Mouse (Mus musculus): ENCODE measurements around the gene Gabbr2. TPM values are rescaled to one million over a fixed set of nuclear protein-coding genes. Genes with fewer than 3 reads are reported as not detected.

Gabbr2 gene
- polyA plus RNA-seq, 1 experiment from 2014 or later, result 0.03 TPM

DNA sequence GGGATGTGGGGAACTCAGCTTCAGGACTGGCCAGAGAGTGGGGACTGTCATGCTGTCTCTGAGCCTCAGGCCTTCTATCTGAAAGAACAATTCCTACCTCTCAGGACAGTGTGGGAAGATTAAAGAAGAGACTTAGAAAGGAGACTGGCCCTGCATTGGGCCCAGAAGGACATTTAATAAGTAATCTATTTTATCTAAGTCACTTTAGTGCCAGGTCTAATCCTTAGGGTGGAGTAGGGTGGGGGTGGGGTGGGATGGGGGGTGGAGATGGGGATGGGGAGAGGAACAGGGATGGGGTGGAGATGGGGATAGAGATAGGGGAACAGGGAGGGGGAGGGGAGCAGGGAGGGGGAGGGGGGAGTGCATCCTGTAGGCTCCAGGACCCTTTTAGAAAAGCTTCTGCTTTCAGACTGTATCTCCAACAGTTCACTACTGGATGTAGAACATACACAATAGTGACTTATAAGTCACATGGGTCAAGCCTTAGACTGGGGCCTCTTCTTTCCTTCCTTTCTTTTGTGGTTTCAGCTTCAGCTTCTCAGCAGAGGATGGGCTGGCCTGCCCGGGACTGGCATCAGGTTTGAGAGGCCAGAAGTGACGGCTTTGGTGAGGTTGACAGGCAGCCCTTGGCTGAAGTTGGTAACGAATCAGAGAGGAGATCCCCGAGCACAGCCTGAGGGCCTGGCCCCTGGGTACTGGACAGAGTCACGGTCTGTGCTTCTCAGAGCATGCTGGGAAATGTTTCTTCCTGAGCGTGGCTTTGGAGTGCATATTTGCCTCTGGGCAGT, 237.1 kb downstream of the Gabbr2 start:
- no peak for ATAC-seq (replicated peaks; ENCODE audit: extremely low read depth, insufficient read depth, low FRiP score)
- H3K4me1 ChIP-seq (ENCODE audit: control insufficient read depth, insufficient read depth, low read length), result peaks cover 5% of the 10 kb centered on the region; the same call in 1 of the 2 replicates
- no peak overlapping the region for H3K9ac ChIP-seq (ENCODE audit: low read length)
- H3K27ac ChIP-seq (ENCODE audit: low read length), result no peak overlapping the region
- 31% methylated on average over 6 of the region's 6 CpGs for WGBS
- H3K36me3 ChIP-seq (ENCODE audit: control insufficient read depth, insufficient read depth), result no peaks in the 10 kb centered on the region
- H3K4me2 ChIP-seq (ENCODE audit: low read depth, low read length), result no peak overlapping the region
- no peak overlapping the region for H3K4me3 ChIP-seq (ENCODE audit: low read length)
- no peaks in the 10 kb centered on the region for H3K9me3 ChIP-seq (replicated peaks; ENCODE audit: control insufficient read depth, low read length)
- H3K27me3 ChIP-seq (ENCODE audit: control insufficient read depth, insufficient read depth, low read length), result no peaks in the 10 kb centered on the region

DNA sequence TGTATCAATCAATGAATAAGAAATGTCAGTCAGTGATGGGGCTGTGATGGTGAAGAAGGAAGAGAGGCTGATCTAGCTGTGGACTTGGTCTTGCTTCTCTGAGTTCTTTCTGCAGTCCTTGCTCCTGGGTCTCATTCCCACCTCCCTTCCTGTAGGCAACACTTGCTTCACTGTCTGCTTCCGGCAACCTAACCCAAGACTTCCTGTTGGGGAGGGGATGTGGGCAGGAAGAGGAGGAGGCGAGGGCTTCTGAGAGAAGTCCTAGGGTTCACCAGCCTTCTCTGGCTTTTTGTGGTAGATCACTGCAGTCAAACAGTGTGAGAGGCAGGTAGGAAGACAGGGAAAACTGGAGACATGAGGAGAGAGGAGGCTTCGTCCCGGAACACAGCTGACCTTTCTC, 239.4 kb downstream of the Gabbr2 start:
- no peak for ATAC-seq (replicated peaks; ENCODE audit: extremely low read depth, insufficient read depth, low FRiP score)
- no peak overlapping the region for H3K27ac ChIP-seq (ENCODE audit: low read length)
- 73% methylated on average over 4 of the region's 4 CpGs for WGBS

DNA sequence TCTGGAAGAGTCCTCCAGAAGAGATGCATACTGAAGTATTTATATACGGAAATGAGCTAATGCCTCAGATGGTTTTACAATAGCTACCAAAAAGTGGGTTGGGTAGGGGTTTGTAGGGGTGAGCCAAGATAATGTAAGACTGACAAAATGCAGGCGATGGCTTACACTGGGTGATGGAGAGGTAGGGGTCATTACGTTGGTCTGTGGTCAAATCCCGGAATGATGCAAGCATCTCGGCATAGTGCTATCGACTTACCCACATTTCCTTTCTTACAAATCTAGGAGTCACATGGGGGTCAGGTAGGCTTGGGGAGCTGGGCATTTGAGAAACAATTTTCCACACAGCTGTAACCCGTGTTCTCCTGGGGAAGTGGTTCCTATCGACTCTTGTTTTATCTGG, 242.7 kb downstream of the Gabbr2 start:
- Histone ChIP-seq H3K27me3 (ENCODE audit: control insufficient read depth, insufficient read depth, low read length) (no peaks in the 10 kb centered on the region), H3K36me3 (ENCODE audit: control insufficient read depth, insufficient read depth) (no peaks in the 10 kb centered on the region), H3K4me3 (ENCODE audit: low read length) (no peak overlapping the region), H3K4me1 (ENCODE audit: control insufficient read depth, insufficient read depth, low read length) (peaks cover 12% of the 10 kb centered on the region), H3K4me2 (ENCODE audit: low read depth, low read length) (no peak overlapping the region), H3K9ac (ENCODE audit: low read length) (no peak overlapping the region), H3K27ac (ENCODE audit: low read length) (no peak overlapping the region), H3K9me3 (replicated peaks; ENCODE audit: control insufficient read depth, low read length) (no peaks in the 10 kb centered on the region)
- no peak for ATAC-seq (replicated peaks; ENCODE audit: extremely low read depth, insufficient read depth, low FRiP score)
- 75% methylated on average over 8 of the region's 8 CpGs for WGBS

More for the DNA sequence above, 239.4 kb downstream of the Gabbr2 start:
- Histone ChIP-seq H3K4me1 (ENCODE audit: control insufficient read depth, insufficient read depth, low read length) (peaks cover 5% of the 10 kb centered on the region; the same call in 1 of the 2 replicates), H3K27me3 (ENCODE audit: control insufficient read depth, insufficient read depth, low read length) (no peaks in the 10 kb centered on the region), H3K4me3 (ENCODE audit: low read length) (no peak overlapping the region), H3K36me3 (ENCODE audit: control insufficient read depth, insufficient read depth) (no peaks in the 10 kb centered on the region), H3K4me2 (ENCODE audit: low read depth, low read length) (no peak overlapping the region), H3K9ac (ENCODE audit: low read length) (no peak overlapping the region), H3K9me3 (replicated peaks; ENCODE audit: control insufficient read depth, low read length) (no peaks in the 10 kb centered on the region)

DNA sequence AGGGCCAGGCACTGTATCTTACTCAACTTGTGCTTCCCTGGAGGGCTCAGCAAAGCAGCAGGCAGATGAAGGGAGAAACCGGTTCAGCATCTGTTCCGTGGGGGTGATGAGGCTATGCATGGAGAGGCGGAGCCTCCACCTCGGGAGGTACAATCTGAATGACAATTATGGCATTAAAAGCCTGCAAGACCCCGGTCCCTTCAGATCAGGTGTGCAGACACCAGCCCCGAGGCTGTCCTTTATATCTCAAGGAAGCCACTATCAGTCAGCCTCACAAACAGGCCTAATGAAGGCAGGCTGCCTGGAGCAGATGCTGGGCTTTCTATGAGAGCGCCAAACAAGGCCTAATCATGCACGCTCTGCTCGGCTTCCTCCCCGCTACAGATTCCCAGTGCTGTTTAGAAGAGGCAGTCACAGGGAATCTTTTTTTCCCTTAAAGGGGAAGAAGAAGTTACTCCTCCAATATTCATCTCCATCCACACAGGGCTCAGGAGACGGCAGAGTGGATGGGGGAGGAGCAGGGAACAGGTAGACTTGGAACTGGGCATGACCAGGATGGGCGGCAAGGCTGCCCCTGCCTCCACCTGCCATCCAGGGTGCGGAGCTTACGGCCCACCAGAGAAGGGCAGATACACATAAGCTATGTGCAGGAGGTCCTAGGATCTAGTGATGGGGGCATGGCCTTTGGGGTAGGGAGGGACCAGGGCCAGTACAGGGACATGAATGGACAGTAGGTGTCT, 244.5 kb downstream of the Gabbr2 start:
- Histone ChIP-seq H3K4me3 (ENCODE audit: low read length) (no peak overlapping the region), H3K9ac (ENCODE audit: low read length) (no peak overlapping the region), H3K36me3 (ENCODE audit: control insufficient read depth, insufficient read depth) (no peaks in the 10 kb centered on the region), H3K27me3 (ENCODE audit: control insufficient read depth, insufficient read depth, low read length) (no peaks in the 10 kb centered on the region), H3K27ac (ENCODE audit: low read length) (no peak overlapping the region), H3K9me3 (replicated peaks; ENCODE audit: control insufficient read depth, low read length) (no peaks in the 10 kb centered on the region), H3K4me2 (ENCODE audit: low read depth, low read length) (no peak overlapping the region), H3K4me1 (ENCODE audit: control insufficient read depth, insufficient read depth, low read length) (peaks cover 12% of the 10 kb centered on the region)
- ATAC-seq (replicated peaks; ENCODE audit: extremely low read depth, insufficient read depth, low FRiP score), result no peak
- WGBS, result 51% methylated on average over 14 of the region's 14 CpGs

DNA sequence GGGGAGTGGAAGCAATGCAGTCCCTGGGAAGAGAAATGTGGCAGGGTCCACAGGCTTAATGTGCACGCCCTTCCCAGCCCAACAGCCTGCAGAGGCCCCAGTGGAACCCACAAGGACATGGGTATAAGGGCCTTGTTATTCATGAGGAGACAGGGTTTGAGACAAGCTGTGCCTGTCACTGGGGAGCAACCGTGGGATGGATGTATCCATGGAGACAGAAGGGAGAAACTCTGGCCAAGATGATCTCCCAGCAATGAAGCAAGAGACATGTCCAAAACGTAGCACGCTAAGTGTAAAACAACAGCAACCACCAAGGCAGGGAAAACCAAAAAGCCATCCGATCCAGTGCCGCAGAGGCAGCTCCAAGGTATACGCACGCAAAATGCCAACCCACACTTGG, 246.1 kb downstream of the Gabbr2 start:
- no peak overlapping the region for H3K9ac ChIP-seq (ENCODE audit: low read length)
- H3K27ac ChIP-seq (ENCODE audit: low read length), result no peak overlapping the region
- no peaks in the 10 kb centered on the region for H3K36me3 ChIP-seq (ENCODE audit: control insufficient read depth, insufficient read depth)
- H3K27me3 ChIP-seq (ENCODE audit: control insufficient read depth, insufficient read depth, low read length), result 0 out of 2 replicates have a peak, but pooled peaks cover 3% of the 10 kb centered on the region
- no peak for ATAC-seq (replicated peaks; ENCODE audit: extremely low read depth, insufficient read depth, low FRiP score)
- WGBS, result 90% methylated on average over 8 of the region's 8 CpGs
- no peak overlapping the region for H3K4me2 ChIP-seq (ENCODE audit: low read depth, low read length)
- H3K4me3 ChIP-seq (ENCODE audit: low read length), result no peak overlapping the region
- peaks cover 12% of the 10 kb centered on the region for H3K4me1 ChIP-seq (ENCODE audit: control insufficient read depth, insufficient read depth, low read length)
- no peaks in the 10 kb centered on the region for H3K9me3 ChIP-seq (replicated peaks; ENCODE audit: control insufficient read depth, low read length)

DNA sequence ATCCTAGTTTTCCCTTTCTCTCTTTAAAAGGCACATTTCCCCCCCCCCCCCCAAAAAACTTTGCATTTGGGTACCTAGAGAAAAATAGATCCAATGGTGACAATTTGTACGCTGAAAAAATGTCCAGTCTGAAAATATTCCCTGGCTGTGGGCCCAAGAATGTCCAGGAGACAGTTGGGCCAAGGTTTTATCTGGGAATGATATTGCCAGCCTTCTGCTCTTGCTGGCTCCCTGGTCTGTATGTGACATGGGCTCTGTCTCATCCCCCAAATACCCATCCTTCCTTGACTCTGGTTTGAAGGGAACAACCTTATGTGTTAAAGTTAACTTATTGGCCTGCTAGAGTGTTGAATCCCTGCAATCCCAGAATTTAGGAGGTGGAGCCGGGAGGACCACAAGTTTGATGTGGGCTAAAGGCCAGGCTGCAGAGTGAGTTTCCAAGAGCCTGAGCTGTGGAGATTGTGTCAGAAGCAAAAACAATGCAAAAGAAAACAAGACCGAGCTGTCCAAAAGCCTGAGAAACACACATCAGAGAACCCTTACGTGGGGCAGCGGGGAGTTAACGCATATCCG, 247.0 kb downstream of the Gabbr2 start:
- Histone ChIP-seq H3K27me3 (ENCODE audit: control insufficient read depth, insufficient read depth, low read length) (0 out of 2 replicates have a peak, but pooled peaks cover 3% of the 10 kb centered on the region), H3K4me2 (ENCODE audit: low read depth, low read length) (no peak overlapping the region), H3K36me3 (ENCODE audit: control insufficient read depth, insufficient read depth) (no peaks in the 10 kb centered on the region), H3K4me3 (ENCODE audit: low read length) (no peak overlapping the region), H3K27ac (ENCODE audit: low read length) (peak overlapping the region; percentile 30; the same call in 1 of the 2 replicates), H3K4me1 (ENCODE audit: control insufficient read depth, insufficient read depth, low read length) (peaks cover 12% of the 10 kb centered on the region), H3K9me3 (replicated peaks; ENCODE audit: control insufficient read depth, low read length) (no peaks in the 10 kb centered on the region), H3K9ac (ENCODE audit: low read length) (0 out of 2 replicates have a peak overlapping the region, but pooled peaks have one; percentile 4)
- no peak for ATAC-seq (replicated peaks; ENCODE audit: extremely low read depth, insufficient read depth, low FRiP score)
- 58% methylated on average over 7 of the region's 7 CpGs for WGBS

DNA sequence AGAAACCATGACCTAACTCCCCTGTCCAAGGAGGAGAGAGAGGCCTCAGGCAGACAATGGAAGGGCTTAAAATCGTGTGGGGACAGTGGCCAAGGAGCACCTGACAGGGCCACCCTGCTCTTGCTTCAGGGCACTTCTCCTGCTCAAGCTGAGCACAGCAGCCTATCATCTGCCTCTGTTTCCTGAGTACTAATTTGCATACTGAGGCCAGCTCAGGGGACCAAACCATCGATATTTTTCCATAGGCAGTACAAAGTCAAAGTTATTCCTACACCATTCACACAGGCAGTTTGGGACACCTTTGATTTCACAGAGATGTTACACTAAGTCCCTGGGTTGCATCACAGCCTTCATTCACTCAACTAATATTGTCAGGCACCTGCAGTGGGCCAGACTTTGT, 249.1 kb downstream of the Gabbr2 start:
- WGBS, result 28% methylated on average over 2 of the region's 2 CpGs
- Histone ChIP-seq H3K4me2 (ENCODE audit: low read depth, low read length) (no peak overlapping the region), H3K36me3 (ENCODE audit: control insufficient read depth, insufficient read depth) (no peaks in the 10 kb centered on the region), H3K27ac (ENCODE audit: low read length) (no peak overlapping the region), H3K9ac (ENCODE audit: low read length) (no peak overlapping the region), H3K9me3 (replicated peaks; ENCODE audit: control insufficient read depth, low read length) (no peaks in the 10 kb centered on the region), H3K27me3 (ENCODE audit: control insufficient read depth, insufficient read depth, low read length) (peaks cover 5% of the 10 kb centered on the region; the same call in 1 of the 2 replicates), H3K4me1 (ENCODE audit: control insufficient read depth, insufficient read depth, low read length) (peaks cover 12% of the 10 kb centered on the region), H3K4me3 (ENCODE audit: low read length) (no peak overlapping the region)
- ATAC-seq (replicated peaks; ENCODE audit: extremely low read depth, insufficient read depth, low FRiP score), result no peak

DNA sequence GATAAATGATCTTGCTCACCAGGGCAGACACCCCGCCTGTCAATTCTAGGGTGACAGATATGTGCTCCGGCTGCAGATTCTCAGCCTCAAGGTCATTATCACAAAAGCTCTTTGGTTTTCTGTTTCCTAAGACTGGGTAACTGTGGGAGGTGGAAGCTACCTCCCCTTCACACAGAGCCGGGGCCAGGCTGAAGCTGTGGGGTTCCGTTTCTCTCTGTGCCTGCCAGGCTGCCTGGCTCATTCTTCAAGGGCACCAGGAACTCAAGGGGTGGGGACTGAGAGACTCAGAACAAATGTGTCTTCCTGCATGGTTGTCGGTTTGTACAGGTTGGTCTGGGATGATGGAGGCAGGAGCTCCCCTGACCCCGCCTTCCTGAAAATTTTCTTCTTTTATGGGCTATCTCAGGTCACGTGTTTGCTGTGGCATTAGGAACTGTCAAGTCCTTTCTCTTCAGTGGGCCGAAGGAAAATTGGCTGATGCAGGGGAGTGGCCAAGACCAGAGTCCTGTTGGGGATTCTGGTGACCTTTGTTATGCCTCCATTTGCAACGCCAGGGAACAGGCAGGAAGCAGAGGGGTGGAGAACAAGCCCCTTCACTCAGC, 254.7 kb downstream of the Gabbr2 start:
- no peaks in the 10 kb centered on the region for H3K36me3 ChIP-seq (ENCODE audit: control insufficient read depth, insufficient read depth)
- ATAC-seq (replicated peaks; ENCODE audit: extremely low read depth, insufficient read depth, low FRiP score), result no peak
- WGBS, result 35% methylated on average over 9 of the region's 9 CpGs
- no peak overlapping the region for H3K4me3 ChIP-seq (ENCODE audit: low read length)
- H3K27me3 ChIP-seq (ENCODE audit: control insufficient read depth, insufficient read depth, low read length), result peaks cover 5% of the 10 kb centered on the region
- H3K9ac ChIP-seq (ENCODE audit: low read length), result no peak overlapping the region
- 0 out of 2 replicates have a peak, but pooled peaks cover 3% of the 10 kb centered on the region for H3K4me1 ChIP-seq (ENCODE audit: control insufficient read depth, insufficient read depth, low read length)
- no peak overlapping the region for H3K27ac ChIP-seq (ENCODE audit: low read length)
- H3K4me2 ChIP-seq (ENCODE audit: low read depth, low read length), result no peak overlapping the region
- no peaks in the 10 kb centered on the region for H3K9me3 ChIP-seq (replicated peaks; ENCODE audit: control insufficient read depth, low read length)

Data from heart, embryonic 16.5 days (tissue).